Mouse (Mus musculus): ENCODE measurements around the gene Ago3.

DNA sequence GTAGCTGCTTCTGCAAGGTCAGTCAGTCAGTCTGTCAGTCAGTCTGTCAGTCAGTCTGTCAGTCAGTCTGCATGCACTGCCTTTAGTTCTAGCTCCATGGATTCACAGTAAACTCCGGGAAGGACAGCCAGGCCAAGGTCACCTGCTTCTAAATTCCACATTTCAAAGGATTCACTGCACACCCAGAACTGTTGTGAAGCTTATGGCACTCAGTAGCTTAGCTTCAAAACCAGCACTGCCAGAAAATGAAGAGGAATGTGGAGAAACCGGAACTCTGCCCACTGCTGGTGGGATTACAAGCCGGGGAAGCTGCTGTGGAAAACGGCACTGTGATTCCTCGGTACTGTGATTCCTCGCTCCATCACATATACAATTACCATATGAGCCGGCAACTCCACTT, 26.1 kb upstream of the Ago3 start:
- TF ChIP-seq CTCF (IDR thresholded peaks at IDR 0.05; ENCODE audit: low read depth, low read length) (no peak), POLR2A (IDR thresholded peaks at IDR 0.05; ENCODE audit: extremely low read depth, insufficient read depth, low read length) (no peak)
